Mouse (Mus musculus): ENCODE data around the gene Brd7.

DNA sequence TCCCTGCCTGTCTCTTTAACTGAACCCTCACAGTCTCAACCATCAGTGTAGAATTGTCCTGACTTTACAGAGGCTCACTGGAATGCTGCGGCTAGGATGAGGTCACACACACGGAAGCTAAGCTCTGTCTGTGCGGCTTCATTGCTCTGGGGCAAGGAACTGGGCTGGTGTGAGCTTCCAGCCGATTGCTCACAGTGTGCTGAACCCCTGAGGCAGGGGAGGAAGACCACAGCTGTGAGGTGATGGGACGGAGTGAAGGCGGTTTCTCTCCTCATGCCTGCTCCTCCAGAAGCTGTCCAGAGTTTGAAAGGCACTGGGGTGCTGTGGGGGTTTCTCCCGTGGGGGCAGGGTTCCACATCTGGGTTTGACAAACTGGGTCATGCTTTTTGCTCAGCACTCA lies 77.3 kb downstream of the Brd7 start:
- TF ChIP-seq CTCF (IDR thresholded peaks at IDR 0.05; ENCODE audit: low read depth) (no peak), EP300 (IDR thresholded peaks at IDR 0.05; ENCODE audit: low read depth) (no peak)

Measured in liver, embryonic 14.5 days (tissue).